In the genomic region with DNA sequence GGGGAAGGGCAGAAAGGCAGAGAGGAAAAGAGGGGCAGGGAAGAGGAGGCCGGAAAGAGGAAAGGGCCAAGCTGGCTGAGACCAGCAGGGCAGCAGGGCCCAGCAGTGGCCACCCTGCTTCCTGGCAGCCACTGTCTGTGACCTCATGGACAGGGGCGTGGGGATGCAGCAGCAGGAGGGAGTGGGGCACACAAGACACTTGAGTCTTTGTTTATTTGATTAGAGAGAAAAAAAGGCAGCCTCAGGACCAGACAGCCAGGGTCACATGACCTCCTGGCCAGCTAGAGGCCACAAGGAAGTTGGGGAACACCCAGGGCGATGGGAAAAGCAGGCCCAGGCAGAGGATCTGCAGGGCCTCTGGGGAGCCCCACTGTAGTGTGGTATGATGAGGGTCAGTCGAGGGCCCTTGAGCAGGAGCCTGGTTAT, we compare ENCODE assay signal across 8 mouse cellular contexts. TPM values are rescaled to one million over a fixed set of nuclear protein-coding genes. Genes with fewer than 3 reads are reported as not detected.
A peak's percentile ranks its signal among the peaks of the same experiment; 100 is the strongest.
DNase-seq lines count a peak whose midpoint lies in the region; ATAC-seq and TF ChIP-seq lines count a peak whose summit lies in the region.

No protein-coding gene starts in this region.

- H3K9me3 ChIP-seq in midbrain, embryonic 11.5 days (ENCODE audit: control insufficient read depth, low read length) = no peaks in the 10 kb centered on the region
- no peaks in the 10 kb centered on the region for H3K9me3 ChIP-seq in midbrain, embryonic 14.5 days (ENCODE audit: control insufficient read depth, low read length)
- no peaks in the 10 kb centered on the region for H3K9me3 ChIP-seq in embryonic facial prominence, embryonic 13.5 days
- H3K9me3 ChIP-seq in heart, embryonic 16.5 days (replicated peaks; ENCODE audit: control insufficient read depth, low read length) = no peaks in the 10 kb centered on the region
- no peaks in the 10 kb centered on the region for H3K9me3 ChIP-seq in liver, postnatal 0 days (ENCODE audit: low read length)
- H3K9me3 ChIP-seq in stomach, embryonic 14.5 days (ENCODE audit: control insufficient read depth, low read depth, low read length) = no peaks in the 10 kb centered on the region

- H3K9ac ChIP-seq in midbrain, embryonic 11.5 days (ENCODE audit: low read length) = no peak overlapping the region
- H3K9ac ChIP-seq in midbrain, embryonic 14.5 days (replicated peaks; ENCODE audit: low read length) = no peak overlapping the region
- peak overlapping the region; percentile 52 for H3K9ac ChIP-seq in embryonic facial prominence, embryonic 13.5 days
- 0 out of 2 replicates have a peak overlapping the region, but pooled peaks have one; percentile 1 for H3K9ac ChIP-seq in heart, embryonic 16.5 days (ENCODE audit: low read length)
- H3K9ac ChIP-seq in liver, postnatal 0 days (replicated peaks) = no peak overlapping the region; the same call in 1 of the 2 replicates
- no peak overlapping the region for H3K9ac ChIP-seq in stomach, embryonic 14.5 days (replicated peaks; ENCODE audit: low read depth, low read length)

- no peak for ATAC-seq in midbrain, embryonic 11.5 days (ENCODE audit: low FRiP score)
- ATAC-seq in midbrain, embryonic 14.5 days (ENCODE audit: low FRiP score, low TSS enrichment) = no peak
- no peak for ATAC-seq in embryonic facial prominence, embryonic 13.5 days (ENCODE audit: insufficient number of reproducible peaks, insufficient read depth, low FRiP score, low TSS enrichment, low read depth)
- 0 out of 2 replicates have a peak, but pooled peaks have one; percentile 49 for ATAC-seq in heart, embryonic 16.5 days (replicated peaks; ENCODE audit: extremely low read depth, insufficient read depth, low FRiP score)
- 0 out of 2 replicates have a peak, but pooled peaks have one; percentile 18 for ATAC-seq in liver, postnatal 0 days
- ATAC-seq in stomach, embryonic 14.5 days (ENCODE audit: insufficient number of reproducible peaks, insufficient read depth, low FRiP score, low read depth) = 0 out of 2 replicates have a peak, but pooled peaks have one; percentile 38

- DNase-seq in midbrain, embryonic 11.5 days (ENCODE audit: low spot score, missing footprints) = no peak
- no peak for DNase-seq in midbrain, embryonic 14.5 days
- DNase-seq in kidney, postnatal 25 days = peak; percentile 44 to 68
- no peak for DNase-seq in liver, postnatal 0 days
- DNase-seq in thymus, postnatal 25 days = no peak

- peaks cover 6% of the 10 kb centered on the region; the same call in 1 of the 2 replicates for H3K4me1 ChIP-seq in midbrain, embryonic 11.5 days (ENCODE audit: control insufficient read depth, insufficient read depth, low read length)
- 0 out of 2 replicates have a peak, but pooled peaks cover 2% of the 10 kb centered on the region for H3K4me1 ChIP-seq in midbrain, embryonic 14.5 days (ENCODE audit: control insufficient read depth, insufficient read depth, low read length)
- H3K4me1 ChIP-seq in embryonic facial prominence, embryonic 13.5 days = peaks cover 5% of the 10 kb centered on the region; the same call in 1 of the 2 replicates
- peaks cover 11% of the 10 kb centered on the region for H3K4me1 ChIP-seq in heart, embryonic 16.5 days (ENCODE audit: control insufficient read depth, insufficient read depth, low read length)
- peaks cover 30% of the 10 kb centered on the region for H3K4me1 ChIP-seq in liver, postnatal 0 days (ENCODE audit: insufficient read depth)
- H3K4me1 ChIP-seq in stomach, embryonic 14.5 days (ENCODE audit: control insufficient read depth, insufficient read depth, low read length) = peaks cover 10% of the 10 kb centered on the region; the same call in 1 of the 2 replicates

- no peak overlapping the region for H3K4me2 ChIP-seq in midbrain, embryonic 11.5 days
- H3K4me2 ChIP-seq in midbrain, embryonic 14.5 days (ENCODE audit: low read length) = no peak overlapping the region
- no peak overlapping the region for H3K4me2 ChIP-seq in embryonic facial prominence, embryonic 13.5 days
- H3K4me2 ChIP-seq in heart, embryonic 16.5 days (ENCODE audit: low read depth, low read length) = no peak overlapping the region
- H3K4me2 ChIP-seq in liver, postnatal 0 days (ENCODE audit: low read depth, low read length) = no peak overlapping the region
- no peak overlapping the region for H3K4me2 ChIP-seq in stomach, embryonic 14.5 days (replicated peaks; ENCODE audit: low read depth, low read length)

- WGBS in midbrain, embryonic 11.5 days = 40% methylated on average over 4 of the region's 4 CpGs
- 33% methylated on average over 4 of the region's 4 CpGs for WGBS in midbrain, embryonic 14.5 days
- 22% methylated on average over 4 of the region's 4 CpGs for WGBS in embryonic facial prominence, embryonic 13.5 days
- 38% methylated on average over 4 of the region's 4 CpGs for WGBS in heart, embryonic 16.5 days
- WGBS in liver, postnatal 0 days (ENCODE audit: insufficient replicate concordance) = 49% methylated on average over 4 of the region's 4 CpGs
- WGBS in stomach, embryonic 14.5 days = 31% methylated on average over 4 of the region's 4 CpGs

- H3K36me3 ChIP-seq in midbrain, embryonic 11.5 days (ENCODE audit: control insufficient read depth, insufficient read depth, low read length) = no peaks in the 10 kb centered on the region
- 0 out of 2 replicates have a peak, but pooled peaks cover 5% of the 10 kb centered on the region for H3K36me3 ChIP-seq in midbrain, embryonic 14.5 days (ENCODE audit: control insufficient read depth, insufficient read depth, low read length)
- peaks cover 78% of the 10 kb centered on the region for H3K36me3 ChIP-seq in embryonic facial prominence, embryonic 13.5 days
- H3K36me3 ChIP-seq in heart, embryonic 16.5 days (ENCODE audit: control insufficient read depth, insufficient read depth) = peaks cover 26% of the 10 kb centered on the region
- peaks cover 91% of the 10 kb centered on the region for H3K36me3 ChIP-seq in liver, postnatal 0 days (replicated peaks; ENCODE audit: insufficient read depth, low read length)
- peaks cover 13% of the 10 kb centered on the region for H3K36me3 ChIP-seq in stomach, embryonic 14.5 days (ENCODE audit: control insufficient read depth, insufficient read depth, low read length)

- H3K27ac ChIP-seq in midbrain, embryonic 11.5 days (ENCODE audit: low read depth, low read length) = 0 out of 2 replicates have a peak overlapping the region, but pooled peaks have one; percentile 10
- no peak overlapping the region for H3K27ac ChIP-seq in midbrain, embryonic 14.5 days (replicated peaks; ENCODE audit: low read depth, low read length)
- H3K27ac ChIP-seq in embryonic facial prominence, embryonic 13.5 days = no peak overlapping the region; the same call in 1 of the 2 replicates
- peak overlapping the region; percentile 50 for H3K27ac ChIP-seq in heart, embryonic 16.5 days (ENCODE audit: low read length)
- 0 out of 2 replicates have a peak overlapping the region, but pooled peaks have one; percentile 48 for H3K27ac ChIP-seq in liver, postnatal 0 days (ENCODE audit: low read depth)
- no peak overlapping the region for H3K27ac ChIP-seq in stomach, embryonic 14.5 days (ENCODE audit: low read length)

- no peak overlapping the region for H3K4me3 ChIP-seq in midbrain, embryonic 11.5 days (ENCODE audit: low read depth, low read length)
- no peak overlapping the region for H3K4me3 ChIP-seq in midbrain, embryonic 14.5 days (replicated peaks; ENCODE audit: low read depth, low read length)
- H3K4me3 ChIP-seq in embryonic facial prominence, embryonic 13.5 days = no peak overlapping the region
- no peak overlapping the region for H3K4me3 ChIP-seq in heart, embryonic 16.5 days (ENCODE audit: low read length)
- H3K4me3 ChIP-seq in liver, postnatal 0 days (ENCODE audit: low read depth, low read length) = no peak overlapping the region
- no peak overlapping the region for H3K4me3 ChIP-seq in stomach, embryonic 14.5 days (ENCODE audit: low read depth, low read length)

- H3K27me3 ChIP-seq in midbrain, embryonic 11.5 days (ENCODE audit: control insufficient read depth, insufficient read depth, low read length) = no peaks in the 10 kb centered on the region
- H3K27me3 ChIP-seq in midbrain, embryonic 14.5 days (ENCODE audit: control insufficient read depth, insufficient read depth, low read length) = no peaks in the 10 kb centered on the region
- H3K27me3 ChIP-seq in embryonic facial prominence, embryonic 13.5 days = no peaks in the 10 kb centered on the region
- H3K27me3 ChIP-seq in heart, embryonic 16.5 days (ENCODE audit: control insufficient read depth, insufficient read depth, low read length) = no peaks in the 10 kb centered on the region
- H3K27me3 ChIP-seq in liver, postnatal 0 days (ENCODE audit: insufficient read depth, low read length) = no peaks in the 10 kb centered on the region
- no peaks in the 10 kb centered on the region for H3K27me3 ChIP-seq in stomach, embryonic 14.5 days (ENCODE audit: control insufficient read depth, insufficient read depth, low read length)

- TF ChIP-seq CTCF in liver, postnatal 0 days (IDR thresholded peaks at IDR 0.05; ENCODE audit: low read depth) = no peak

- TF ChIP-seq EP300 in liver, postnatal 0 days (IDR thresholded peaks at IDR 0.05; ENCODE audit: low read depth) = no peak

RNA-seq across cellular contexts. Expression of a gene that starts 17.7 kb away (rescaled TPM):
- 8.2 and 9.0 TPM in 2 replicates for polyA plus RNA-seq in midbrain, embryonic 11.5 days (2014; fragmentation: Nextera tagmentation; extraction: Ambion mirVana)
- 2.9 and 4.6 TPM in 2 replicates for polyA plus RNA-seq in midbrain, embryonic 14.5 days (2014; fragmentation: Nextera tagmentation; extraction: Ambion mirVana)
- polyA plus RNA-seq in embryonic facial prominence, embryonic 13.5 days (2015; fragmentation: Nextera tagmentation; extraction: Ambion mirVana) = 12.6 TPM in 2 replicates
- polyA plus RNA-seq in heart, embryonic 16.5 days (2015; fragmentation: Nextera tagmentation; extraction: Ambion mirVana) = 11.0 and 12.0 TPM in 2 replicates
- polyA plus RNA-seq in liver, postnatal 0 days (2015; fragmentation: Nextera tagmentation; extraction: Ambion mirVana) = 14.3 and 14.5 TPM in 2 replicates
- polyA plus RNA-seq in stomach, embryonic 14.5 days (2014; fragmentation: Nextera tagmentation; extraction: Ambion mirVana) = 17.2 and 21.2 TPM in 2 replicates

RNA-seq across cellular contexts. Expression of a gene that starts 24.9 kb away (rescaled TPM):
- polyA plus RNA-seq in midbrain, embryonic 11.5 days (2014; fragmentation: Nextera tagmentation; extraction: Ambion mirVana) = 12.0 and 13.6 TPM in 2 replicates
- polyA plus RNA-seq in midbrain, embryonic 14.5 days (2014; fragmentation: Nextera tagmentation; extraction: Ambion mirVana) = 1.5 and 2.6 TPM in 2 replicates
- 15.4 and 18.4 TPM in 2 replicates for polyA plus RNA-seq in embryonic facial prominence, embryonic 13.5 days (2015; fragmentation: Nextera tagmentation; extraction: Ambion mirVana)
- polyA plus RNA-seq in heart, embryonic 16.5 days (2015; fragmentation: Nextera tagmentation; extraction: Ambion mirVana) = 11.9 and 13.9 TPM in 2 replicates
- polyA plus RNA-seq in liver, postnatal 0 days (2015; fragmentation: Nextera tagmentation; extraction: Ambion mirVana) = 3.2 and 3.5 TPM in 2 replicates
- polyA plus RNA-seq in stomach, embryonic 14.5 days (2014; fragmentation: Nextera tagmentation; extraction: Ambion mirVana) = 9.9 and 11.0 TPM in 2 replicates

RNA-seq across cellular contexts. Expression of a gene that starts 42.1 kb away (rescaled TPM):
- polyA plus RNA-seq in midbrain, embryonic 11.5 days (2014; fragmentation: Nextera tagmentation; extraction: Ambion mirVana) = not detected in 2 replicates
- 0.55 and 1.00 TPM in 2 replicates for polyA plus RNA-seq in midbrain, embryonic 14.5 days (2014; fragmentation: Nextera tagmentation; extraction: Ambion mirVana)
- polyA plus RNA-seq in embryonic facial prominence, embryonic 13.5 days (2015; fragmentation: Nextera tagmentation; extraction: Ambion mirVana) = not detected in 2 replicates
- polyA plus RNA-seq in heart, embryonic 16.5 days (2015; fragmentation: Nextera tagmentation; extraction: Ambion mirVana) = not detected in 2 replicates
- polyA plus RNA-seq in liver, postnatal 0 days (2015; fragmentation: Nextera tagmentation; extraction: Ambion mirVana) = not detected in 2 replicates
- polyA plus RNA-seq in stomach, embryonic 14.5 days (2014; fragmentation: Nextera tagmentation; extraction: Ambion mirVana) = not detected in 2 replicates

Comparison
In these comparisons a context has a peak if more than half of its experiments do, and no peak if none do; other contexts are left out.
1. H3K27ac ChIP-seq: peak in midbrain, embryonic 11.5 days (single experiment), heart, embryonic 16.5 days (single experiment) and liver, postnatal 0 days (single experiment); none in midbrain, embryonic 14.5 days (single experiment), embryonic facial prominence, embryonic 13.5 days (single experiment) and stomach, embryonic 14.5 days (single experiment).
2. ATAC-seq: peak in heart, embryonic 16.5 days (single experiment), liver, postnatal 0 days (single experiment) and stomach, embryonic 14.5 days (single experiment); none in midbrain, embryonic 11.5 days (single experiment), midbrain, embryonic 14.5 days (single experiment) and embryonic facial prominence, embryonic 13.5 days (single experiment).
3. DNase-seq: peak in kidney, postnatal 25 days (2 of 2); none in midbrain, embryonic 11.5 days (single experiment), midbrain, embryonic 14.5 days (single experiment), liver, postnatal 0 days (single experiment) and thymus, postnatal 25 days (single experiment).
4. H3K9ac ChIP-seq: peak in embryonic facial prominence, embryonic 13.5 days (single experiment) and heart, embryonic 16.5 days (single experiment); none in midbrain, embryonic 11.5 days (single experiment), midbrain, embryonic 14.5 days (single experiment), liver, postnatal 0 days (single experiment) and stomach, embryonic 14.5 days (single experiment).